Mouse (Mus musculus) adrenal gland, adult 10 weeks (tissue): Measurements from ENCODE around the gene Phc3. TPM values are rescaled to one million over a fixed set of nuclear protein-coding genes. Genes with fewer than 3 reads are reported as not detected.

Experiments
- polyA plus RNA-seq: library from polyadenylated mRNA; stranded (reverse); fragments of 350-450 nt; fragmentation: Illumina TruSeq; extraction: RNeasy Lipid Tissue Mini Kit (QIAGEN cat#74804); gene quantifications from one replicate; pipeline ENCODE4 v1.2.3, GENCODE M21; 2014; ENCODE audit warnings: low read depth, low replicate concordance

The Phc3 gene
- 57.4 TPM for polyA plus RNA-seq

DNA sequence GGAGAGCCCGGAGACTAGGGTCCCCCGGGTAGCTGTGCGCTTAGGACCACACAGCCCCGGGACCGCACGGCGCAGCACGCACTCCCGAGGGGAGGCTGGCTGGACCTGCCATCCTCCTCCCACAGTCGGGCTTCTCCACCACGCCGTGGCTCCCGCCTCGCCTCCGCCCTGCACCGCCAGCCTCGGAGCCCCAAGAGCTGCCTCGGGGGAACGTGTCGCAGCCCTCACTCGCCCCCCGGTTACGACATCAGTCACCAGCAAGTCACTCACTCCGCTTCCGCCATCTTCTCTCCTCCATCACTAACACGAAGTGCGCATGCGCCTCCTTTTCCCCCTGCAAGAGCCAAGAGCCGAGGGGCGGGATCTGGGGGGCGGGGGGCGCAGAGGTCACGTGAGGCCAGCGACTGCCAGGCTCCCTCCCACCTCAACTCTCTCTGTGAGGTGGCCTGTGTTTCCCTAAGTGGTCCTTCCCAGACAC, at the start of gene Phc3:
Gene Phc3, minus strand, starts transcription at position 312 of the 478 bp plus-strand sequence.

DNA sequence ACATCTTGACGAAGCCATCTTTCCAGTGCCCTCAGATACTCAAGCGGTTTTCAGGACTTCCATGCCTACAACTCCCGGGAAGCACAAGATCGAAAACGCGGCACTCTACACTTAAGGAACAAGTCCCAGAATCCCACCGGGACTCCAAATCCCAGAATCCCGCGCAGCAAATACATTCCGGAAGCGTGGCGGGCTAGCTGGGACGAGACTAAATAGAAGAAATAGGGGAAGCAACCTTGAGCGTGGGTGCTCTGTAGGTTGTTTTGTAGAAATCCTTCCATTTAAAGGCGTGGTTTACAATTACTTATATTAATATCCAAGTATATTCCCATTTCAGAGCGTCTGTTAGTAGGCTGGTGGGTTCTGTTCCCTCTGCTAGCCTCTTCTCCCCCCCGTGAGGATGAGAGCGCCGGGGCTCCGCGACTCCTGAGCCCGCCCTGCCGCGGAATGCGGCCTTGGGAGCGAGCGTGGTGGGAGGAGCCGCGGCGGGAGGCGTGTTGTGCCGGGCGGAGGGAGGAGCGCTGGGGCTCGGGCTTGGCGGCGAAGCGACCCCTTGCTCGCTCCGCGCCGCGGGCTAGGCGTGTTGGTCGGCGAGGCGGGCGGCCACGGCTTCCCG, 26.2 kb upstream of the Phc3 start, which contains the start of gene Prkci:
Gene Prkci, plus strand, starts transcription at position 465 of the 616 bp plus-strand sequence.

DNA sequence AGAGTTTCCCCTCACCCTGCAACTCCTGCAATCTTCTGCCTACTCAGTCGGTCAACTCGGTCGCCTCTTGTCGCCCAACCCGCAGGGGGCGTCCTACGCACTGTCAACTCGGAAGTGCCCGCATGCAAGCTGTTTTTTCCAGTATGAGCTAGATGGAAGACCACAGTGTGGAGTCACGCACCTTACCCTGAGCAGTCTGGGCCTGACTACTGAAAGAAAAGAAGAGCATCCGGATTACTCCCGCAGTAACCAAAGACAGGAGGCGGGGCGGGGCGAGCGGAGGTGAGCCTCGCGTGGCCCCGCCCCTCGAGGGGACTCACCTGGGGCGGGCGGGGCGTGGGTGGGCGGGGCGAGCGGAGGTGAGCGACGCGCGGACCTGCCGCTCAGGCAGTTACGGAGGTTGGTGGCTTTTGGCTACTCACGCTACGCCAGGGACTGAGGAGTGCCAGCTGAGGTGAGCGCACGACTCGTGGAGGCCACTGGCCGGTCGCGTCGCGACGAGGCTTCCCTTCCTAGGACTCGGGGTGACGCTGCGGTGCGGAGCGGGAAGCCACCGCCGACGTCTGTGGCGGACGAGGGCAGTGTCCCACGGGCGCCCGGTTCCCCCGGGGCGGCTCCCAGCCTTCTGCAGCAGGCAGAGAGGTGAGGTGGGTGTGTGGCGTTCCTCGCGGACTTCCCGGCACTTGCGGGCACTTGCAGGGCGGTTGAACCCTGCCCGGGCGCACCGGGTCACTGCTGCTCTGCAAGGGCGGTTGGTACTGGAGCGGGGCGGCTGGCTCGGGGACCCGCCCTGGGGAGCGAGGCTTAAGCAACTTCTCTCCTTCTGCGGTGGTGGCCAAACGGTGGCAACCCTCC, 113.4 kb downstream of the Phc3 start, which contains the start of gene Gpr160:
Gene Gpr160, plus strand, starts transcription at position 347 of the 855 bp plus-strand sequence.

Other genes starting within 250 kb of the Phc3 start
- gene Samd7, start 223.1 kb downstream of the Phc3 start, polyA plus RNA-seq: not detected
- 340 TPM for gene Sec62, start 176.5 kb downstream of the Phc3 start, polyA plus RNA-seq
- gene Gpr160, start 113.5 kb downstream of the Phc3 start, polyA plus RNA-seq: 2.1 TPM
- 82.9 TPM for gene Prkci, start 26.3 kb upstream of the Phc3 start, polyA plus RNA-seq
- gene Skil, start 125.6 kb upstream of the Phc3 start, polyA plus RNA-seq: 50.3 TPM
- 19.7 TPM for gene Cldn11, start 180.5 kb upstream of the Phc3 start, polyA plus RNA-seq